Mouse (Mus musculus): ENCODE measurements around the gene Supt4a.
A peak's percentile ranks its signal among the peaks of the same experiment; 100 is the strongest.

Supt4a gene

GRCm38 (mm10) chr11:87772354-87772753 is 35.0 kb downstream of the Supt4a start:
- no peak for DNase-seq

- peak; percentile 54 for DNase-seq
Observed at GRCm38 (mm10) chr11:87778100-87778765, 40.9 kb downstream of the Supt4a start.

- DNase-seq, result no peak
Observed at GRCm38 (mm10) chr11:87778915-87779314, 41.6 kb downstream of the Supt4a start.

- no peak for DNase-seq
Observed at GRCm38 (mm10) chr11:87779392-87779791, 42.0 kb downstream of the Supt4a start.

DNA sequence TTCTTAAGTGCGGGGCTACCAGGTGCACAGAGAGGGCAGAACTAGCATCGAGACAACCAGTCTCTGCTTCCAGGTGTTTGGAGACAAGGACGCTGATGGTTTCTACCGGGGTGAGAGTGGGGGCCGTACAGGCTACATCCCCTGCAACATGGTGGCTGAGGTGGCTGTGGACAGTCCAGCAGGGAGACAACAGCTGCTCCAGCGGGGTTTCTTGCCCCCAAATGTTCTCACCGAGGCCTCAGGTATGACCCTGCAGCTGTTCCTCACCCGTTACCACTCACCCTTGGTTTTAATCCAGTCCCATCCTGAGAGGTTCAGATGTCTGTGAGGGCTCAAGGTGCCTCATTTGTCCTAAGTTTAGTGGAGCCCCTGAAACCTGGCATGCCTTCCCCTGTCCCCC is 42.8 kb downstream of the Supt4a start:
- DNase-seq, result no peak

- no peak for DNase-seq
Observed at GRCm38 (mm10) chr11:87790088-87790487, 52.7 kb downstream of the Supt4a start.
